Mouse (Mus musculus) G1E (cell line): ENCODE data around the gene Spr. TPM values are rescaled to one million over a fixed set of nuclear protein-coding genes. Genes with fewer than 3 reads are reported as not detected.

Experiments
- ATAC-seq: 2 replicates; pipeline ENCODE4 v1.8.0; 2016; ENCODE audit warnings: mild to moderate bottlenecking; ENCODE audit not compliant: insufficient number of reproducible peaks, poor library complexity, low FRiP score, severe bottlenecking; ENCODE audit errors: extremely low read depth
- DNase-seq: peaks from one replicate; pipeline ENCODE4 v3.0.0; 2012; ENCODE audit warnings: low spot score
- H3K27me3 ChIP-seq: 2 replicates; pipeline ENCODE4 v1.6.1; 2012; ENCODE audit warnings: mild to moderate bottlenecking, low read length, inconsistent platforms; ENCODE audit not compliant: insufficient read depth
- H3K36me3 ChIP-seq: replicated peaks from 2 replicates; pipeline ENCODE3; 2012; ENCODE audit warnings: mild to moderate bottlenecking, inconsistent platforms
- H3K4me1 ChIP-seq: 2 replicates; pipeline ENCODE4 v1.6.1; 2012; ENCODE audit warnings: low read depth, low read length, inconsistent platforms, mixed read lengths; ENCODE audit not compliant: insufficient read depth
- H3K4me3 ChIP-seq: 2 replicates; pipeline ENCODE4 v1.5.1; 2012; ENCODE audit warnings: low read depth, mild to moderate bottlenecking, inconsistent platforms, low read length, moderate library complexity, mixed read lengths
- H3K9me3 ChIP-seq: replicated peaks from 2 replicates; pipeline ENCODE4 v1.6.1; 2012; ENCODE audit warnings: inconsistent platforms
- CTCF ChIP-seq: IDR thresholded peaks from 2 replicates; pipeline ENCODE4 v1.5.1; 2012; ENCODE audit warnings: low read depth, low read length, inconsistent platforms, mixed read lengths
- GATA1 ChIP-seq: IDR thresholded peaks from 2 replicates; pipeline ENCODE4 v1.6.1; 2012; ENCODE audit warnings: borderline replicate concordance, low read length, inconsistent platforms, mixed read lengths
- GATA2 ChIP-seq: IDR thresholded peaks from 2 replicates; pipeline ENCODE4 v1.6.1; 2012; ENCODE audit warnings: low read depth, low read length, inconsistent platforms, borderline replicate concordance
- POLR2AphosphoS5 ChIP-seq: IDR thresholded peaks from 2 replicates; pipeline ENCODE4 v1.6.1; 2012; ENCODE audit warnings: low read depth, low read length, inconsistent platforms; ENCODE audit not compliant: insufficient replicate concordance
- TAL1 ChIP-seq: conservative IDR thresholded peaks from 2 replicates; pipeline ENCODE4 v1.6.1; 2012; ENCODE audit warnings: low read depth, low read length, inconsistent platforms, mixed read lengths
- polyA plus RNA-seq: library from polyadenylated mRNA; stranded (reverse); fragments of >175 nt; gene quantifications from 2 replicates; pipeline ENCODE4 v1.2.3, GENCODE M21; 2012
- total RNA-seq, 2 experiments: library from RNA; stranded (forward) in 1 of 2; stranded (reverse) in 1 of 2; fragments of 200-1000 nt in 1 of 2; fragments of >200 nt in 1 of 2; fragmentation: Nextera tagmentation in 1 of 2; gene quantifications; 2 replicates each; pipeline ENCODE4 v1.2.3; 2014 to 2017

The Spr gene
- total RNA-seq (2014; fragmentation: Nextera tagmentation) (5.1 and 8.3 TPM in 2 replicates), total RNA-seq (2017) (25.0 and 25.2 TPM in 2 replicates), polyA plus RNA-seq (52.7 and 54.4 TPM in 2 replicates)

DNA sequence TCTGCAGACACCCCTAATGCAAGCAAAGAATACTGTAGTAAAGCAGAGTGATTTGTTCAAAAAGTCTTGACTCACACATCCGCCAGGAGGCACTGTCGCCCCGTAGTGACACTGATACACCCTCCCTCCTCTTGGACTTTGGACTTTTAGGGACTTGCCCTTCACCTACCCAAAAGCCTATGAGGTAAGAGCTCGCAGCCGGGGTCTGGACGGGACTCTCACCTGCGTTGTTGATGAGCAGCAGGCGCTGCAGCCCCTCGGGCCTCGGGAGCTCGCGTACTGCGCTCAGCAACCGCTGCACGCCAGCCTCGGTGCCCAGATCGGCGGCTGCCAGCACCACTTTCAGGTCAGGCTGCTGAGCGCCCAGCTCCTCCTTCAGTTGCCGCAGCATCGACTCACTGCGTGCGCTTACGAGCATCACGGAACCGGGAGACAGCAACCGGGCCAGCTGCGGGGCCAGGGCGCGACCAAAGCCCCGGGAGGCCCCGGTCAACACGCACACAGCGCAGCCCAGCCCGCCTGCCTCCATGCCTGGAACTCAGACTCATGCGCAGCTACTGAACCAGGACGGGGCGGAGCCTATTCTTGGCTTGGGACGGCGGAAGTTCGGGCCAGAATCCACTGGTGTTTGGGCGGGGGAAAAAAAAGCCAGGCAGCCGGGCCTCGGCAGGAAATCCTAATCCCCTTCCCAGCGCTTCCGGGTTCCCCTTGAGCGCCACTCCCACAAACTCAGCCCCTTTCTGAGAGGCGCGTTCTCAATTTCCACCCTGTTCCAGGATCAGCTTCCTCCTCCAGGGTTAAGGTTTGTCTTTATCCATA lies at the start of gene Spr:
Gene Spr (minus strand): TSS at position 550 of the 819 bp plus-strand sequence.
- Histone ChIP-seq H3K4me1 (peaks cover 9% of the 10 kb centered on the region), H3K9me3 (no peaks in the 10 kb centered on the region), H3K36me3 (peaks cover 28% of the 10 kb centered on the region), H3K4me3 (peak within 1 kb of the TSS; percentile 91), H3K27me3 (no peaks in the 10 kb centered on the region)
- no peak for TF ChIP-seq GATA1
- peak; percentile 69 for TF ChIP-seq CTCF
- TF ChIP-seq GATA2 = no peak
- no peak for TF ChIP-seq POLR2AphosphoS5
- DNase-seq (peak; percentile 85), ATAC-seq (peak; percentile 82)

DNA sequence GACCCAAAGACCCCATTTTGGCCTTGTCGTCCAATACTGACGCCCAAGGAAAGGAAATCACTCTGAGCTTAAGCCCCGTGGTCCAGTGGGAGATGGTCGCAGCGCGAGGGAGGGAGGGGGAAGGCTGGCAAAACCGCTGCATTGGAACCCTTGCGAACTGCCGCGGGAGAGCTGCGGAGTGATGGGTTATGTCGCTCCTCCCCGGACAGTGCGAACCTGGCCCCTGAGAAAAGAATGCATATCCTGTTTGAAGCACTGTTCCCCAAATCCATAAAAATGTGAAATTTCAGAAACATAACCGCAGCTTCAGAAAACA lies 49.1 kb upstream of the Spr start:
- no peak overlapping the region for H3K4me3 ChIP-seq
- no peaks in the 10 kb centered on the region for H3K36me3 ChIP-seq
- no peaks in the 10 kb centered on the region for H3K4me1 ChIP-seq
- TF ChIP-seq GATA1 (no peak), POLR2AphosphoS5 (no peak), GATA2 (no peak), CTCF (no peak), TAL1 (no peak)
- DNase-seq (no peak), ATAC-seq (no peak)
- peaks cover 57% of the 10 kb centered on the region for H3K27me3 ChIP-seq
- H3K9me3 ChIP-seq = no peaks in the 10 kb centered on the region

DNA sequence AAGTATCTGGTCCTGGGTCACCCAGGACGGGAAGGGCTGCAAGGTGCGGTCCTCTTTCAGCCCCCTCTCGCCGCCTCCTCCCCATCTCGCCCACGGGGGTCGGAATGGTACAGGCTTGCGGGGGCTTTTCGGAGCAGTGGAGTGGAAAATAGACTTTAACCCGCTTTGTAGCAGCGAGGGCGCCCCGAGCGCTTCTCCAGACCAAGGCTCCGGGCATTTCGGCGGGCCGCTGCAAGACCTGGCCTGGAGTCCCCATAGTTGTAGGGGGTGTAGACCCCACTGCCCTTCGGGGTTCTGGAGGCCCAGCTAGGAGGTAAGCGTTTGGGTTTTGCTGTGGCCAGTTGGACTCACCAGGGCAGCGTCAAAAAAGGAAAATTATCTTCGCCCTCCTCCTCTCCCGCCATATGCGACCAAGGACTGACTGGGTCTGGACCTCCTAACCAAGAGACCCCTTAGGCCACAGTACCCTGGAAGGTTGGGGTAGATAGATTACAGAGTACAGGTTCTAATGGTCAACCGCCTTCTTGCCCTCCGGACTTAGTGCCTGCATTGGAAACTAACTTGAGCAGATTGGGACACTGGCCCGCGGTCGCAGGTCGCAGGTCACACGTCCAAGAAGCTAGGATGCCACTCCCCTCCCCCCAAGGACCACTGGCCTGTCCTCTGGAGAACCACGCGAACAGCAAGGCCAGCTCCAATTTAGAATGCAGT lies 48.6 kb upstream of the Spr start:
- no peaks in the 10 kb centered on the region for H3K9me3 ChIP-seq
- no peak for TF ChIP-seq TAL1
- TF ChIP-seq GATA1 = no peak
- peaks cover 52% of the 10 kb centered on the region for H3K27me3 ChIP-seq
- no peaks in the 10 kb centered on the region for H3K36me3 ChIP-seq
- DNase-seq (no peak), ATAC-seq (no peak)
- no peaks in the 10 kb centered on the region for H3K4me1 ChIP-seq
- H3K4me3 ChIP-seq = no peak overlapping the region

DNA sequence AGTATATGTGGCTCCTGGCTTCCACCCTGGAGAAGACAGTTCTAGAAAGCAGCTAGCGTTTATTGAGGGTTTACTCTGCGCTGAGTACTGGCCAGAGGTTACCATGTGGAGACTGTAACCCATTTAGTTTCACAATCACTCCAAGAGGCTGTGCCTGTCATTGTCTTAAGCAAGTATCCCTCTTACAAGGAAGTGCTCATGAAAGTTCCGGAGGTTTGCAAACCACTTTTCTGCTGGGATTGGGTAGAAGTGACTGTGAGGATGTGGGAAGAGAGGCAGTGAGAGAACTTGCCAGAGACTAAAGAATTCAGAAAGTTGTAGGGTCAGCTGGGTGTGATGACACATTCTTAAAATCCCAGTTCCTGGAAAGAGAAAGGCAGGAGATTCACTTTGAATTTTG lies 46.4 kb upstream of the Spr start:
- no peak for ATAC-seq
- no peak for DNase-seq
- no peaks in the 10 kb centered on the region for H3K4me1 ChIP-seq

DNA sequence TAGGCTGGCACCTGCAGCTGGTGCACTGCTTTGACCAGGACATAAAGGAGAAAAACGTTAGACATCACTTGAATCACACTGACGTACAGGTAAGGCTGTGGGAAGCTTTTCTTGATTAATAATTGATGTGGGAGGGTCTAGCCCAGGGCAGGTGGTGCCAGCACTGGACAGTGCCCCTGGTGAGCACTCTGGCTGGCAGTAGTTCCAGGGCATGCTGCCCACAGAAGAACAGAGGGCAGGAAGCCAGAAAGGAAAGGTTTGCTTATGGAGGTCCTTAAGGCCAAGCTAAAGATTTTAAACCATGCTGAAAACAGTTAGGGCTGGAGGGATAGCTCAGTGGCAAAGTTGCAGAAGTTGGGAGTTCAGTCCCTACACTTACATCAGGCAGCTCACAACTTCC lies 42.5 kb upstream of the Spr start:
- DNase-seq (no peak), ATAC-seq (no peak)
- no peaks in the 10 kb centered on the region for H3K36me3 ChIP-seq
- TF ChIP-seq TAL1 = no peak
- no peak for TF ChIP-seq CTCF
- no peak for TF ChIP-seq GATA2
- TF ChIP-seq GATA1 = no peak
- TF ChIP-seq POLR2AphosphoS5 = no peak
- H3K27me3 ChIP-seq = peaks cover 6% of the 10 kb centered on the region; the same call in 1 of the 2 replicates
- H3K4me3 ChIP-seq = no peak overlapping the region
- no peaks in the 10 kb centered on the region for H3K9me3 ChIP-seq
- H3K4me1 ChIP-seq = no peaks in the 10 kb centered on the region

More for the DNA sequence above, 46.4 kb upstream of the Spr start:
- Histone ChIP-seq H3K4me3 (no peak overlapping the region), H3K9me3 (no peaks in the 10 kb centered on the region), H3K27me3 (peaks cover 36% of the 10 kb centered on the region), H3K36me3 (no peaks in the 10 kb centered on the region)
- TF ChIP-seq POLR2AphosphoS5 = no peak

DNA sequence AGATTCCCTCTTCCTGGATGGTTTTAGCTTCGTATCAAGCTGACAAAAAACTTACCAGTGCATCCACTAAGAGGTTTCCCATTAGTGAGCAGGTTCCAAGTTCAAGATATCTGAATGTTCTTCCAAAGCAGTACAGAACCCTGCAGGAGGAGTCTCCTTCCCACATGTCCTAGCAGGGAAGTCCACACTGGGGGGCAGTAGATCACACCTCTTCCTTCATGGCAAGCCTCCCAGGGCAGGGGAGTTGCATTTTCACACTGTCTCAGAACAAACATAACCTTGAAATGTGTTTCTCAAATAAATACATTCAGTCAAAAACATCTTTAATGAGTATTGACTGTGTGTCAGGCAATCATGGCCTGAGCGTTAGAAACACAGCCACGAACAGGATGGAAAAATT lies 42.0 kb upstream of the Spr start:
- no peaks in the 10 kb centered on the region for H3K36me3 ChIP-seq
- no peaks in the 10 kb centered on the region for H3K9me3 ChIP-seq
- DNase-seq (no peak), ATAC-seq (no peak)
- TF ChIP-seq POLR2AphosphoS5 = no peak
- no peak for TF ChIP-seq CTCF
- TF ChIP-seq TAL1 = no peak
- TF ChIP-seq GATA1 = no peak
- no peak overlapping the region for H3K4me3 ChIP-seq
- H3K27me3 ChIP-seq = peaks cover 6% of the 10 kb centered on the region; the same call in 1 of the 2 replicates
- H3K4me1 ChIP-seq = no peaks in the 10 kb centered on the region

DNA sequence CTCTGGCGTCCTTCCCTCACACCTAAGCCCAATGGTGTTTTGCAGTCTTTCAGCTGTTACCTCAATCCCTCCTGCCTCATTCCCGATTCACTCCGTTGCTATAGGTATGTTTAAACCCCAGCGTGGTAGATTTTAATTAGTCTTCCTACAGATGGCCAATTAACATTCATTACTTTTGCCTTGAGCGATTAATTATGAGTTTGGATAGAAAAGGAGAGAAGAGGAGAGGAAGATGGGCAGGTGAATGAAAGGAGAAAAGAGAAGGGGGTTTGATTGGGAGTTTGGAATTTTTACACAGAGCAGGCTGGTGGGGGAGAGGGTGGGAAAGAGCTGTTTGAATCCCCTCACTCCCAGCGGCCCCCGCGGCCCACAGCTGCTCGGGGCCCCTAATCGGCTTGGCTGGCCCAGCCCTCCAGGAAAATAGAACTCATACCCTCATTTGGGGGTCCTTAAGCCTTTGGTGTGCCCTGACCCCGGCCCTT lies 27.9 kb upstream of the Spr start:
- DNase-seq (no peak), ATAC-seq (no peak)
- Histone ChIP-seq H3K4me3 (no peak overlapping the region), H3K27me3 (peaks cover 15% of the 10 kb centered on the region), H3K9me3 (no peaks in the 10 kb centered on the region), H3K36me3 (no peaks in the 10 kb centered on the region), H3K4me1 (no peaks in the 10 kb centered on the region)
- TF ChIP-seq GATA2 = no peak
- no peak for TF ChIP-seq CTCF
- TF ChIP-seq POLR2AphosphoS5 = no peak
- no peak for TF ChIP-seq GATA1
- TF ChIP-seq TAL1 = no peak
